Mouse (Mus musculus): Measurements from ENCODE around the gene Fbln7.

The Fbln7 gene

GRCm38 (mm10) chr2:128862636-128863035, at the start of gene Fbln7:
Gene Fbln7, plus strand, starts transcription at chr2:128862981.
- no peak for DNase-seq (ENCODE audit: low spot score)

- DNase-seq (ENCODE audit: low spot score) = no peak
Observed at GRCm38 (mm10) chr2:128816311-128816710, 46.5 kb upstream of the Fbln7 start.

GRCm38 (mm10) chr2:128816916-128817315, 45.9 kb upstream of the Fbln7 start:
- no peak for DNase-seq (ENCODE audit: low spot score)

- peak; percentile 81 for DNase-seq (ENCODE audit: low spot score)
Observed at GRCm38 (mm10) chr2:128817387-128817785, 45.4 kb upstream of the Fbln7 start.

GRCm38 (mm10) chr2:128817786-128818681, 44.7 kb upstream of the Fbln7 start, which contains the start of gene Tmem87b:
Gene Tmem87b, plus strand, starts transcription at chr2:128818118.
- peak; percentile 95 for DNase-seq (ENCODE audit: low spot score)

GRCm38 (mm10) chr2:128818956-128819643, 43.7 kb upstream of the Fbln7 start:
- peak; percentile 24 for DNase-seq (ENCODE audit: low spot score)

GRCm38 (mm10) chr2:128820631-128821030, 42.1 kb upstream of the Fbln7 start:
- DNase-seq (ENCODE audit: low spot score) = no peak

- DNase-seq (ENCODE audit: low spot score) = no peak
Observed at GRCm38 (mm10) chr2:128823893-128824292, 38.9 kb upstream of the Fbln7 start.

- no peak for DNase-seq (ENCODE audit: low spot score)
Observed at GRCm38 (mm10) chr2:128827787-128828186, 35.0 kb upstream of the Fbln7 start.

- no peak for DNase-seq (ENCODE audit: low spot score)
Observed at GRCm38 (mm10) chr2:128832611-128833010, 30.2 kb upstream of the Fbln7 start.

GRCm38 (mm10) chr2:128833035-128833434, 29.7 kb upstream of the Fbln7 start:
- DNase-seq (ENCODE audit: low spot score) = no peak

- DNase-seq (ENCODE audit: low spot score) = no peak
Observed at GRCm38 (mm10) chr2:128833435-128833834, 29.3 kb upstream of the Fbln7 start.

GRCm38 (mm10) chr2:128837531-128837930, 25.2 kb upstream of the Fbln7 start:
- no peak for DNase-seq (ENCODE audit: low spot score)

GRCm38 (mm10) chr2:128838611-128839010, 24.2 kb upstream of the Fbln7 start:
- DNase-seq (ENCODE audit: low spot score) = no peak

GRCm38 (mm10) chr2:128839501-128839900, 23.3 kb upstream of the Fbln7 start:
- DNase-seq (ENCODE audit: low spot score) = no peak

GRCm38 (mm10) chr2:128842437-128842836, 20.3 kb upstream of the Fbln7 start:
- no peak for DNase-seq (ENCODE audit: low spot score)

GRCm38 (mm10) chr2:128850036-128850435, 12.7 kb upstream of the Fbln7 start:
- DNase-seq (ENCODE audit: low spot score) = no peak

- DNase-seq (ENCODE audit: low spot score) = no peak
Observed at GRCm38 (mm10) chr2:128856673-128857072, 6.1 kb upstream of the Fbln7 start.

- DNase-seq (ENCODE audit: low spot score) = no peak
Observed at GRCm38 (mm10) chr2:128858962-128859361, 3.8 kb upstream of the Fbln7 start.

GRCm38 (mm10) chr2:128859861-128860260, 2.9 kb upstream of the Fbln7 start:
- peak; percentile 13 for DNase-seq (ENCODE audit: low spot score)

GRCm38 (mm10) chr2:128863777-128864331, 1.1 kb downstream of the Fbln7 start:
- no peak for DNase-seq (ENCODE audit: low spot score)

GRCm38 (mm10) chr2:128865061-128865460, 2.3 kb downstream of the Fbln7 start:
- DNase-seq (ENCODE audit: low spot score) = no peak

GRCm38 (mm10) chr2:128871656-128872055, 8.9 kb downstream of the Fbln7 start:
- no peak for DNase-seq (ENCODE audit: low spot score)

Measured in MN1 (cell line).